Mouse (Mus musculus): ENCODE measurements around the gene Krt42.
A peak's percentile ranks its signal among the peaks of the same experiment; 100 is the strongest.
"Not testable (repeated sequence)": the region's sequence is repeated elsewhere in the genome, so short reads cannot be mapped to it uniquely, and the experiment has no call there.

Gene Krt42

GRCm38 (mm10) chr11:100269821-100270332 is at the start of gene Krt42:
Gene Krt42, minus strand, starts transcription at chr11:100269871.
- no peak for DNase-seq (ENCODE audit: low read depth)

- no peak for DNase-seq (ENCODE audit: low read depth)
Observed at GRCm38 (mm10) chr11:100318529-100319451, 49.1 kb upstream of the Krt42 start.

GRCm38 (mm10) chr11:100317826-100318380 is 48.2 kb upstream of the Krt42 start:
- no peak for DNase-seq (ENCODE audit: low read depth)

GRCm38 (mm10) chr11:100315439-100315838 is 45.8 kb upstream of the Krt42 start:
- DNase-seq (ENCODE audit: low read depth), result no peak

- DNase-seq (ENCODE audit: low read depth), result no peak
Observed at GRCm38 (mm10) chr11:100313424-100313823, 43.8 kb upstream of the Krt42 start.

- no peak for DNase-seq (ENCODE audit: low read depth)
Observed at GRCm38 (mm10) chr11:100312096-100312679, 42.5 kb upstream of the Krt42 start.

- DNase-seq (ENCODE audit: low read depth), result no peak
Observed at GRCm38 (mm10) chr11:100311656-100312055, 42.0 kb upstream of the Krt42 start.

- DNase-seq (ENCODE audit: low read depth), result not testable (repeated sequence)
Observed at GRCm38 (mm10) chr11:100308672-100309071, 39.0 kb upstream of the Krt42 start.

- no peak for DNase-seq (ENCODE audit: low read depth)
Observed at GRCm38 (mm10) chr11:100307900-100308299, 38.2 kb upstream of the Krt42 start.

GRCm38 (mm10) chr11:100301292-100301691 is 31.6 kb upstream of the Krt42 start:
- DNase-seq (ENCODE audit: low read depth), result no peak

- peak; percentile 81 for DNase-seq (ENCODE audit: low read depth)
Observed at GRCm38 (mm10) chr11:100300293-100300692, 30.6 kb upstream of the Krt42 start.

- DNase-seq (ENCODE audit: low read depth), result peak; percentile 90
Observed at GRCm38 (mm10) chr11:100298274-100299036, 28.8 kb upstream of the Krt42 start.

GRCm38 (mm10) chr11:100297801-100298200 is 28.1 kb upstream of the Krt42 start:
- peak; percentile 37 for DNase-seq (ENCODE audit: low read depth)

- peak; percentile 92 for DNase-seq (ENCODE audit: low read depth)
Observed at GRCm38 (mm10) chr11:100295308-100295707, 25.6 kb upstream of the Krt42 start.

GRCm38 (mm10) chr11:100292884-100293283 is 23.2 kb upstream of the Krt42 start:
- no peak for DNase-seq (ENCODE audit: low read depth)

- peak; percentile 74 for DNase-seq (ENCODE audit: low read depth)
Observed at GRCm38 (mm10) chr11:100290235-100290634, 20.6 kb upstream of the Krt42 start.

GRCm38 (mm10) chr11:100288942-100289341 is 19.3 kb upstream of the Krt42 start:
- peak; percentile 57 for DNase-seq (ENCODE audit: low read depth)

- peak; percentile 91 for DNase-seq (ENCODE audit: low read depth)
Observed at GRCm38 (mm10) chr11:100287024-100287423, 17.4 kb upstream of the Krt42 start.

GRCm38 (mm10) chr11:100284988-100285387 is 15.3 kb upstream of the Krt42 start:
- no peak for DNase-seq (ENCODE audit: low read depth)

GRCm38 (mm10) chr11:100282549-100282948 is 12.9 kb upstream of the Krt42 start:
- DNase-seq (ENCODE audit: low read depth), result peak; percentile 88

GRCm38 (mm10) chr11:100281596-100282544 is 12.2 kb upstream of the Krt42 start:
- peak; percentile 93 for DNase-seq (ENCODE audit: low read depth)

Measured in NIH3T3 (cell line).